Comparison of ENCODE assay signal across 28 mouse cellular contexts in the genomic region with DNA sequence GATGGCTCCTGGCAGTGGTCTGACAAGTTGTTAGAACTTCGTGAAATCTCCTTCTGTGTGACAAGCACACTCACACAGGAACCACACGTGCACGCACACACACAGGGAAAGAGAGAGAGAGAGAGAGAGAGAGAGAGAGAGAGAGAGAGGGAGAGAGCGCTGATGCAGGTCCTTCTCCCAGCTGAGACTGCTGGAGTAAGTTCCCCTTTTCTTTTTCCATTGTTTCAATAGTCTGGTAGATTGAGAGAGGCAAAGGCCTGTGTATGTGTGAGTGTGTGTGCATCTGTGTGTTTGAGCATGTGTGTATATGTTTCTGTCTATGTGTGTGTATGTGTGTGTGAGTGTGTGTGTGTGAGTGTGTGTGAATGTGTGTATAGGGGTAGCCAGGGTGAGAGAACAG.
"Had no signal": no experiment of that assay in that cellular context is flagged by ENCODE, and none has a peak within 500 bp of the region (broad histone marks: within the 10 kb centered on the region; RNA-seq: fewer than 3 reads in every experiment).

No protein-coding gene starts in this region.

- H3K9ac ChIP-seq: heart, embryonic 13.5 days; heart, embryonic 15.5 days; hindbrain, embryonic 14.5 days; kidney, embryonic 15.5 days; limb, embryonic 12.5 days; liver, embryonic 13.5 days; liver, embryonic 15.5 days had no signal

- DNase-seq: gastrocnemius, adult 2 months; gastrocnemius, postnatal 10 days; gastrocnemius, postnatal 25 days; heart, adult 18-20 months; heart, postnatal 14 days; heart, postnatal 36 days; kidney, adult 11 months; kidney, adult 2 months; kidney, adult 9 months; kidney, postnatal 25 days; kidney, postnatal 4 days; liver; liver, embryonic 13.5 days had no signal

- H3K4me2 ChIP-seq: heart, embryonic 13.5 days; heart, embryonic 15.5 days; hindbrain, embryonic 14.5 days; kidney, embryonic 15.5 days; limb, embryonic 12.5 days; liver, embryonic 11.5 days; liver, embryonic 13.5 days; liver, embryonic 15.5 days had no signal

- H3K9me3 ChIP-seq: heart, embryonic 10.5 days; heart, embryonic 13.5 days; heart, embryonic 15.5 days; kidney, embryonic 15.5 days; limb, embryonic 10.5 days; limb, embryonic 12.5 days; liver, embryonic 13.5 days; liver, embryonic 15.5 days had no signal

- H3K4me3 ChIP-seq: gastrocnemius, adult 2 months; heart, embryonic 10.5 days; heart, embryonic 13.5 days; heart, embryonic 15.5 days; kidney, embryonic 15.5 days; layer of hippocampus, adult 2 months; left cerebral cortex, adult 2 months; limb, embryonic 10.5 days; limb, embryonic 12.5 days; liver, embryonic 13.5 days; liver, embryonic 15.5 days had no signal

- ATAC-seq: hindbrain, embryonic 16.5 days; inflammation-experienced regulatory T-cells, adult 6 months; intestine, embryonic 16.5 days had no signal

- H3K4me1 ChIP-seq: heart, embryonic 10.5 days; heart, embryonic 13.5 days; heart, embryonic 15.5 days; kidney, embryonic 15.5 days; limb, embryonic 10.5 days; limb, embryonic 12.5 days; liver, embryonic 13.5 days; liver, embryonic 15.5 days had no signal

- H3K27me3 ChIP-seq: heart, embryonic 13.5 days; heart, embryonic 15.5 days; kidney, embryonic 15.5 days; limb, embryonic 12.5 days; liver, embryonic 13.5 days; liver, embryonic 15.5 days had no signal

- H3K36me3 ChIP-seq: heart, embryonic 10.5 days; heart, embryonic 13.5 days; heart, embryonic 15.5 days; kidney, embryonic 15.5 days; limb, embryonic 10.5 days; limb, embryonic 12.5 days; liver, embryonic 13.5 days; liver, embryonic 15.5 days had no signal

- H3K27ac ChIP-seq: gastrocnemius, adult 2 months; heart, embryonic 10.5 days; heart, embryonic 13.5 days; heart, embryonic 15.5 days; hindbrain, embryonic 14.5 days; kidney, embryonic 15.5 days; kidney, postnatal 0 days; layer of hippocampus, adult 2 months; left cerebral cortex, adult 2 months; limb, embryonic 10.5 days; limb, embryonic 12.5 days; liver, embryonic 13.5 days; liver, embryonic 15.5 days had no signal
